Mouse (Mus musculus): ENCODE measurements around the gene Panx1. TPM values are rescaled to one million over a fixed set of nuclear protein-coding genes. Genes with fewer than 3 reads are reported as not detected.
A peak's percentile ranks its signal among the peaks of the same experiment; 100 is the strongest.

Gene Panx1
- total and polyA plus RNA-seq, 2 experiments from 2014 or later = 125 to 168 TPM

DNA sequence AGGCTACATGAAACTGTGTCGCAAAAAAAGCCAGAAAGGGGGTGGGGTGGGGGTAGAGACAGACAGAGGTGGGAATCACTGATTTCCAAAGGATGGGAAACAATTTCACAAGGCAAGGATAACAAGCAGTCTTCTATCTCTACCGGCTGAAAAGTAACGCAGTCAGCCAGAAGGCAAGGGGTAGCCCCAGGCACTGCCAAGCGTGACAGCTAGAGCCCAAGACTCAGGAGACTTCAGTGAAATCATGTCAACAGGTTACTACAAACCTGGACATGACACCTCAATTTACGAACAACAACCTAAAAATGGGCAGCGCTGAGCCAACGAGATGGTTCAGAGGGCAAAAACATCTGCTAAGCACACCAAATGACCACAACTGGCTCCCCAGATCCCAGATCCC, 9.3 kb downstream of the Panx1 start:
- Histone ChIP-seq H3K36me3 (ENCODE audit: insufficient read depth) (peaks cover 9% of the 10 kb centered on the region), H3K4me2 (ENCODE audit: low read depth) (no peak overlapping the region), H3K9me3 (ENCODE audit: low read length) (no peaks in the 10 kb centered on the region), H3K9ac (no peak overlapping the region), H3K4me3 (ENCODE audit: low read depth, low read length) (no peak overlapping the region), H3K27me3 (ENCODE audit: insufficient read depth, low read length) (no peaks in the 10 kb centered on the region), H3K4me1 (ENCODE audit: insufficient read depth) (no peaks in the 10 kb centered on the region), H3K27ac (ENCODE audit: low read depth, low read length) (no peak overlapping the region)
- 97% methylated on average over 7 of the region's 7 CpGs for WGBS
- ATAC-seq (no peak), DNase-seq (no peak)
- TF ChIP-seq CTCF (IDR thresholded peaks at IDR 0.05; ENCODE audit: low read depth) = no peak

DNA sequence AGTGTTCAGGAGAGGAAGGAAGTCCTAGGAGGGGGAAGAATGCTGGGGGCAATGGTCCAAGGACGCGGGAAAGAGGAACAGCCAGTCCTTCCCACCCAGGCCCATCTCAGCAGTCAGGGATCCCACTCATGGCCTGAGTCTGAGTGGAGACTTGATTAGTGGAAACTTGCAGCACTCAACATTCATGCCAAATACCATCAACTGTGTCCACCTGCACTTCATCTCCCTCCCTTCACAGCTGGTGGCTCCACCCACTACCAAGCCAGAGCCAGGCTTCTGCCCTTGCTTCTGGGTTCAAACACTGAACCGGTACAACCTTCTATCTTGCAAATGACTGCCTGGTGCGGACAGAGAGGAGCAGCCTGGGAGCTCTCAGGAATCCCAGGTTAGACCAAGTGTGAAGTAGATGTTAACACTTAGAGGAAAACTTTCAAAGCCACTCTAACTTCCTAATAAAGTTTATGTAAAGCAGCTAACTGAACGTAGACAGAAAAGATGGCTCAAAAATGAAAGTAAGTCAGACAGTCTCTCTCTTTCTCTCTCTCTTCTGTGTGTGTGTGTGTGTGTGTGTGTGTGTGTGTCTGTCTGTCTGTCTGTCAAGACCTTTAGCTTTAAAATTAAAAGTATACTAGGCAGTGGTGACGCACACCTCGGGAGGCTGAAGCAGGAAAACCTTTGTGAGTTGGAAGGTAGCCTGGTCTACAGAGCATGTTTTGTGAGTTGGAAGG, 10.6 kb downstream of the Panx1 start:
- Histone ChIP-seq H3K9me3 (ENCODE audit: low read length) (no peaks in the 10 kb centered on the region), H3K27ac (ENCODE audit: low read depth, low read length) (no peak overlapping the region), H3K4me1 (ENCODE audit: insufficient read depth) (0 out of 2 replicates have a peak, but pooled peaks cover 3% of the 10 kb centered on the region), H3K27me3 (ENCODE audit: insufficient read depth, low read length) (no peaks in the 10 kb centered on the region), H3K9ac (no peak overlapping the region), H3K36me3 (ENCODE audit: insufficient read depth) (peaks cover 7% of the 10 kb centered on the region; the same call in 1 of the 2 replicates), H3K4me2 (ENCODE audit: low read depth) (no peak overlapping the region), H3K4me3 (ENCODE audit: low read depth, low read length) (no peak overlapping the region)
- WGBS = 87% methylated on average over 7 of the region's 7 CpGs
- DNase-seq (no peak), ATAC-seq (no peak)
- no peak for TF ChIP-seq CTCF (IDR thresholded peaks at IDR 0.05; ENCODE audit: low read depth)

- ATAC-seq = no peak
- H3K27me3 ChIP-seq (ENCODE audit: insufficient read depth, low read length) = no peaks in the 10 kb centered on the region
- peaks cover 7% of the 10 kb centered on the region; the same call in 1 of the 2 replicates for H3K36me3 ChIP-seq (ENCODE audit: insufficient read depth)
- H3K27ac ChIP-seq (ENCODE audit: low read depth, low read length) = no peak overlapping the region
- no peak overlapping the region for H3K9ac ChIP-seq
- peak; percentile 58 for TF ChIP-seq CTCF (IDR thresholded peaks at IDR 0.05; ENCODE audit: low read depth)
- DNase-seq = peak; percentile 43
- H3K4me1 ChIP-seq (ENCODE audit: insufficient read depth) = 0 out of 2 replicates have a peak, but pooled peaks cover 3% of the 10 kb centered on the region
- WGBS = 67% methylated on average over 5 of the region's 5 CpGs
- H3K4me3 ChIP-seq (ENCODE audit: low read depth, low read length) = no peak overlapping the region
- H3K9me3 ChIP-seq (ENCODE audit: low read length) = no peaks in the 10 kb centered on the region
- H3K4me2 ChIP-seq (ENCODE audit: low read depth) = no peak overlapping the region
These were observed 11.6 kb downstream of the Panx1 start for GRCm38 (mm10) chr9:15033568-15034160.

DNA sequence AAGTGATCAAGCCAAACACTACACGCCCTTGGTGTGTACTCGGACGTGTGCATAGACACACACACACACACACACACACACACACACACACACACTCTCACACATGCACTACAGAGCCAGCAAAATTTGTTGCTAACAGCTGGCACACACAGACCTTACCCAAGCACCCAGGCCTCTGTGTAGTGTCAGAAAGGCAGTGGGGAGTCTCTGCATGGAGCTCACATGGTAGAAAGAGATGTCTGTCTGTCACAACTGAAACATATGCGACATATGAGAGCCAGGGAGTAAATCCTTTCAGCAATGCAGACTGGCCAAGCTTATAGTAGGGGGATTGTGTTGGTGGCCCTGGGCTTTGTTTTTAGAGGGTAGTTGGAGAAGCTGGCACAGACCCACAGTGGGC, 12.5 kb downstream of the Panx1 start:
- DNase-seq (no peak), ATAC-seq (no peak)
- no peak overlapping the region for H3K9ac ChIP-seq
- no peak for TF ChIP-seq CTCF (IDR thresholded peaks at IDR 0.05; ENCODE audit: low read depth)
- no peak overlapping the region for H3K4me3 ChIP-seq (ENCODE audit: low read depth, low read length)
- H3K27ac ChIP-seq (ENCODE audit: low read depth, low read length) = no peak overlapping the region
- no peaks in the 10 kb centered on the region for H3K9me3 ChIP-seq (ENCODE audit: low read length)
- peaks cover 7% of the 10 kb centered on the region; the same call in 1 of the 2 replicates for H3K36me3 ChIP-seq (ENCODE audit: insufficient read depth)
- 90% methylated on average over 4 of the region's 4 CpGs for WGBS
- no peak overlapping the region for H3K4me2 ChIP-seq (ENCODE audit: low read depth)
- 0 out of 2 replicates have a peak, but pooled peaks cover 3% of the 10 kb centered on the region for H3K4me1 ChIP-seq (ENCODE audit: insufficient read depth)
- H3K27me3 ChIP-seq (ENCODE audit: insufficient read depth, low read length) = no peaks in the 10 kb centered on the region

DNA sequence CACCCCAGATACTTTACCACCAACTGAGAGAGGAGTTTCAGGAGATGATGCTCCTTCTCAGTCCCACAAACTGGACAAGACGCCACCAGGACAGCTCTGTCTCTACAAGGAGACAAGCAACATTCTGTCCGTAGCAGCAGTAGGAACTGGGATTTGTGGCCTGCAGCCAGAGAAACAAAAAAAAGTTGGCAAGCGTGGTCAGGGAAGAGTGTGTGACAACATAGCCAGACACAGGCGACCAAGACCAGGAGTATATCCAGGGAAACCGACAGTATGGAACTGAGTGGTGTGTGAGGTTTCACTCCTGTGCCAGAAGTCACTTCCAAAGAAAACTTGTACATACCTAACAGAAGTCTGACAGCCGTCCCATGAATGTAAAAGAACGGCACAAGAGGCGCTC, 14.5 kb downstream of the Panx1 start:
- Histone ChIP-seq H3K9me3 (ENCODE audit: low read length) (no peaks in the 10 kb centered on the region), H3K36me3 (ENCODE audit: insufficient read depth) (peaks cover 7% of the 10 kb centered on the region; the same call in 1 of the 2 replicates), H3K4me3 (ENCODE audit: low read depth, low read length) (no peak overlapping the region), H3K27ac (ENCODE audit: low read depth, low read length) (no peak overlapping the region), H3K4me1 (ENCODE audit: insufficient read depth) (0 out of 2 replicates have a peak, but pooled peaks cover 3% of the 10 kb centered on the region), H3K4me2 (ENCODE audit: low read depth) (no peak overlapping the region), H3K27me3 (ENCODE audit: insufficient read depth, low read length) (no peaks in the 10 kb centered on the region), H3K9ac (no peak overlapping the region)
- 59% methylated on average over 8 of the region's 8 CpGs for WGBS
- peak; percentile 35 for DNase-seq
- TF ChIP-seq CTCF (IDR thresholded peaks at IDR 0.05; ENCODE audit: low read depth) = no peak
- ATAC-seq = 0 out of 2 replicates have a peak, but pooled peaks have one; percentile 21

GRCm38 (mm10) chr9:15029025-15029727, 16.1 kb downstream of the Panx1 start:
- 44% methylated on average over 4 of the region's 5 CpGs for WGBS
- Histone ChIP-seq H3K27me3 (ENCODE audit: insufficient read depth, low read length) (no peaks in the 10 kb centered on the region), H3K4me3 (ENCODE audit: low read depth, low read length) (no peak overlapping the region), H3K9me3 (ENCODE audit: low read length) (no peaks in the 10 kb centered on the region), H3K4me1 (ENCODE audit: insufficient read depth) (0 out of 2 replicates have a peak, but pooled peaks cover 3% of the 10 kb centered on the region), H3K27ac (ENCODE audit: low read depth, low read length) (no peak overlapping the region), H3K4me2 (ENCODE audit: low read depth) (no peak overlapping the region), H3K9ac (no peak overlapping the region), H3K36me3 (ENCODE audit: insufficient read depth) (peaks cover 7% of the 10 kb centered on the region; the same call in 1 of the 2 replicates)
- TF ChIP-seq CTCF (IDR thresholded peaks at IDR 0.05; ENCODE audit: low read depth) = peak; percentile 65
- peak; percentile 26; the same call in 1 of the 2 replicates for ATAC-seq
- peak; percentile 33 for DNase-seq
